In the genomic region with DNA sequence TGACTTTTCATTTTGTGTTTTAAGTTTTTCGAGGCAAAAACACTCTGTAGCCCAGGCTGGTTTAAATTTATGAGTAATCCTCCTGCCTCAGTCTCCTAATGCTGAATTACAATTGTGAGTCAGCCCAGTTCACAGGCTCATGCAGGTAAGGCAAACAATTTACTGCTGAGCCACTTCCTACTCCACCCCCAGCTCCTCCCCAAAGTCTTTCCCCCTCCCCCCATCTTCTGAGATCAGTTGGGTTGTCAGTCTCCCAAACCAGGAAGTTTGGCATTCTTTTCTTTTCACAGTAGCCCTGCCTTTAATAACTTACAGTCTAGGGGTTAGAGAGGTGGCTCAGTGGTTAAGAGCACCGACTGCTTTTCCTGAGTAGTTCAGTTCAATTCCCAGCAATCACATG, we compare ENCODE assay signal across 21 mouse cellular contexts. TPM values are rescaled to one million over a fixed set of nuclear protein-coding genes. Genes with fewer than 3 reads are reported as not detected.
DNase-seq lines count a peak whose midpoint lies in the region; ATAC-seq and TF ChIP-seq lines count a peak whose summit lies in the region.
"Had no signal": no experiment of that assay in that cellular context is flagged by ENCODE, and none has a peak within 500 bp of the region (broad histone marks: within the 10 kb centered on the region; RNA-seq: fewer than 3 reads in every experiment).

No protein-coding gene starts in this region.

- no peak overlapping the region for H3K9ac ChIP-seq in ES-Bruce4 (ENCODE audit: low read depth, poor library complexity, severe bottlenecking)
- H3K9ac ChIP-seq: hindbrain, embryonic 13.5 days; kidney, embryonic 15.5 days; midbrain, embryonic 12.5 days had no signal

- peak; percentile 34 for DNase-seq in heart, adult 11 months
- no peak for DNase-seq in heart, postnatal 4 days
- DNase-seq in induced T-regulatory cell, adult 2 months (ENCODE audit: low read depth), result peak; percentile 36
- DNase-seq in splenic B cell, adult 2 months (ENCODE audit: low read depth, low spot score), result peak; percentile 26
- DNase-seq in ovary, postnatal 10 days (ENCODE audit: low spot score), result no peak
- DNase-seq in adrenal gland, postnatal 10 days, result no peak
- DNase-seq: cerebellum, adult 11 months had no signal

- no peaks in the 10 kb centered on the region for H3K9me3 ChIP-seq in ES-Bruce4 (replicated peaks; ENCODE audit: control insufficient read depth, insufficient read depth, low read length, poor library complexity, severe bottlenecking)
- H3K9me3 ChIP-seq: hindbrain, embryonic 13.5 days; kidney, embryonic 15.5 days; liver, embryonic 12.5 days; midbrain, embryonic 12.5 days had no signal

- H3K27ac ChIP-seq in ES-Bruce4 (ENCODE audit: insufficient read depth, low read length), result peak overlapping the region; percentile 94
- H3K27ac ChIP-seq: hindbrain, embryonic 13.5 days; kidney, embryonic 15.5 days; liver, embryonic 12.5 days; midbrain, embryonic 12.5 days had no signal

- H3K27me3 ChIP-seq in ES-Bruce4 (ENCODE audit: control insufficient read depth, insufficient read depth, low read length, poor library complexity, severe bottlenecking), result no peaks in the 10 kb centered on the region
- H3K27me3 ChIP-seq in splenic B cell, adult 2 months (ENCODE audit: control insufficient read depth, insufficient read depth, low read length, poor library complexity, severe bottlenecking), result no peaks in the 10 kb centered on the region
- H3K27me3 ChIP-seq: kidney, embryonic 15.5 days; liver, embryonic 12.5 days; midbrain, embryonic 12.5 days had no signal

- no peak overlapping the region for H3K4me3 ChIP-seq in ES-Bruce4 (ENCODE audit: low read depth, low read length)

- peaks cover 10% of the 10 kb centered on the region for H3K36me3 ChIP-seq in ES-Bruce4 (ENCODE audit: control insufficient read depth, insufficient read depth, low read length, poor library complexity, severe bottlenecking)
- H3K36me3 ChIP-seq in splenic B cell, adult 2 months (ENCODE audit: control insufficient read depth, insufficient read depth, low read length, poor library complexity, severe bottlenecking), result no peaks in the 10 kb centered on the region
- H3K36me3 ChIP-seq: hindbrain, embryonic 13.5 days; kidney, embryonic 15.5 days; liver, embryonic 12.5 days; midbrain, embryonic 12.5 days had no signal

- ATAC-seq in cerebellum, adult (ENCODE audit: insufficient number of reproducible peaks, low FRiP score, low TSS enrichment), result no peak

- H3K4me1 ChIP-seq in ES-Bruce4 (ENCODE audit: control insufficient read depth, insufficient read depth, low read length), result peaks cover 2% of the 10 kb centered on the region

- no peak for TF ChIP-seq CTCF in ES-Bruce4 (IDR thresholded peaks at IDR 0.05; ENCODE audit: low read depth, low read length)

- TF ChIP-seq POLR2A in ES-Bruce4 (IDR thresholded peaks at IDR 0.05; ENCODE audit: insufficient read depth, low read length), result no peak

- peak; percentile 59; the same call in 1 of the 2 replicates for TF ChIP-seq EP300 in ES-Bruce4 (IDR thresholded peaks at IDR 0.05; ENCODE audit: insufficient read depth, low read depth, low read length)

RNA-seq across cellular contexts. Expression of gene Trim6, which starts 0.7 kb away (rescaled TPM):
- 1 to 10 TPM; 1.2 to 1.7 TPM for total RNA-seq in heart, postnatal 4 days (2021)
- polyA plus RNA-seq in ES-Bruce4 (2011; ENCODE audit: insufficient read depth, insufficient read length, low read depth, missing spikeins), result 119 and 128 TPM in 2 replicates
- 1 to 10 TPM in 1 of 2 experiments, under 1 TPM in 1; 0.33 to 1.7 TPM for total RNA-seq in adrenal gland, postnatal 10 days (2021)

RNA-seq across cellular contexts. Expression of gene Olfr649, which starts 22.1 kb away (rescaled TPM):
- not detected for total RNA-seq in heart, postnatal 4 days (2021)
- polyA plus RNA-seq in ES-Bruce4 (2011; ENCODE audit: insufficient read depth, insufficient read length, low read depth, missing spikeins), result not detected in 2 replicates
- total RNA-seq in adrenal gland, postnatal 10 days (2021), result not detected
- total RNA-seq: adrenal gland, postnatal 4 days; gastrocnemius, postnatal 4 days; layer of hippocampus, postnatal 10 days; left cerebral cortex, postnatal 36 days had no signal
- polyA plus RNA-seq: C2C12; frontal cortex, adult 2 months; heart, embryonic 14.5 days; hindbrain, embryonic 13.5 days; kidney, embryonic 15.5 days; liver, embryonic 12.5 days; midbrain, embryonic 12.5 days; testis, adult 2 months had no signal

RNA-seq across cellular contexts. Expression of gene Trim34a, which starts 26.4 kb away (rescaled TPM):
- 1 to 10 TPM; 3.2 TPM for total RNA-seq in heart, postnatal 4 days (2021)
- polyA plus RNA-seq in ES-Bruce4 (2011; ENCODE audit: insufficient read depth, insufficient read length, low read depth, missing spikeins), result 10.6 and 11.6 TPM in 2 replicates
- total RNA-seq in adrenal gland, postnatal 10 days (2021), result 1 to 10 TPM; 5.4 to 8.3 TPM
- polyA plus RNA-seq: C2C12 had no signal

RNA-seq across cellular contexts. Expression of gene Olfr648, which starts 34.7 kb away (rescaled TPM):
- under 1 TPM in 1 of 2 experiments, not detected in 1; 0.11 TPM for total RNA-seq in heart, postnatal 4 days (2021)
- not detected in 2 replicates for polyA plus RNA-seq in ES-Bruce4 (2011; ENCODE audit: insufficient read depth, insufficient read length, low read depth, missing spikeins)
- total RNA-seq in adrenal gland, postnatal 10 days (2021), result not detected
- total RNA-seq: gastrocnemius, postnatal 4 days had no signal
- polyA plus RNA-seq: C2C12 had no signal

RNA-seq across cellular contexts. Expression of gene Olfm5, which starts 53.2 kb away (rescaled TPM):
- total RNA-seq in heart, postnatal 4 days (2021), result not detected
- polyA plus RNA-seq in ES-Bruce4 (2011; ENCODE audit: insufficient read depth, insufficient read length, low read depth, missing spikeins), result not detected in 2 replicates
- not detected for total RNA-seq in adrenal gland, postnatal 10 days (2021)
- total RNA-seq: adrenal gland, postnatal 4 days; gastrocnemius, postnatal 4 days; layer of hippocampus, postnatal 10 days; left cerebral cortex, postnatal 36 days had no signal
- polyA plus RNA-seq: C2C12; heart, embryonic 14.5 days; hindbrain, embryonic 13.5 days; kidney, embryonic 15.5 days; liver, embryonic 12.5 days; midbrain, embryonic 12.5 days; testis, adult 2 months had no signal

Comparison
In these comparisons a context has a peak if more than half of its experiments do, and no peak if none do; other contexts are left out.
1. DNase-seq: peak in heart, adult 11 months (single experiment), induced T-regulatory cell, adult 2 months (single experiment) and splenic B cell, adult 2 months (single experiment); none in heart, postnatal 4 days (single experiment), ovary, postnatal 10 days (single experiment) and adrenal gland, postnatal 10 days (single experiment).